Mouse (Mus musculus): ENCODE results near the gene Slc17a5.

GRCm38 (mm10) chr9:78595769-78596555 lies 8.1 kb upstream of the Slc17a5 start:
- TF ChIP-seq GATA1 (IDR thresholded peaks at IDR 0.05; ENCODE audit: borderline replicate concordance, low read length) (no peak), FLI1 (IDR thresholded peaks at IDR 0.05; ENCODE audit: low read length) (no peak)
